Mouse (Mus musculus): ENCODE results near the gene Eaf2.

The Eaf2 gene

DNA sequence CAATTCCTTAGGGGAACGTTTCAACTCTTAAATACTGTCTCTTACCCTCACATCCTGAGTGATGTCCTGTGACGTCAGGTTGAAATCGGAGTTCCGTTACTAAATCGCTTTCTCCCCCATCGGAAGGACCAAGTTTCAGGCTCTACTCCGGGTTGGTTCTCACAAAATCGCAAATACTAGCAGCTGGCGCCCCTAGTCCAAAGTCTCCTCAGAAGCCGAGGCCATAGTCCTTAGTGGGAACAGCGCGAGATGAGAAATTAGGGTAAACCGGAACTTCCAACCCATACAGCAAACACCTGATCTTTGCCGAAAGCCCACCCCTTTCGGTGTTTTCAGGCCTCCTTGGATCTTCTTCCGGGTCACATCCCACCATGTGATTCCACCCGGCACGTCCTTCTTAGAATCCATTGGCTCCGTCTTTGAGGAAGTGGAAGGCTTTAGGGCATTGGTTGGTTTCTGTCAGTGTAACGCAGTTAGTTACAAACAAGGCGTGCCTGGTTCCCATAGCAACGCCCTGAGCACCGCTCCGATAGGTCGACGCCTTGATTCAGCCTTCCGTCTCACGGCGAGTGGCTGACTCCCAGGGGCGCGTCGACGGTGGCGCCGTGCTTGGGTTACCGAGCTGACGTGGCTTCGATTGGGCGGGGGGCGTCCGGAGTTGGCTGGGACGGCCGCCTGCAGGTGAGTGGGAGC is at the start of gene Eaf2, which contains the start of gene Golgb1:
Gene Eaf2, minus strand, starts transcription at position 421 of the 693 bp plus-strand sequence.
Gene Golgb1, plus strand, starts transcription at position 558 of the 693 bp plus-strand sequence.
- in situ Hi-C loops (cut with MboI; ENCODE audit: low sequenced_read_pairs) = no loop called here

DNA sequence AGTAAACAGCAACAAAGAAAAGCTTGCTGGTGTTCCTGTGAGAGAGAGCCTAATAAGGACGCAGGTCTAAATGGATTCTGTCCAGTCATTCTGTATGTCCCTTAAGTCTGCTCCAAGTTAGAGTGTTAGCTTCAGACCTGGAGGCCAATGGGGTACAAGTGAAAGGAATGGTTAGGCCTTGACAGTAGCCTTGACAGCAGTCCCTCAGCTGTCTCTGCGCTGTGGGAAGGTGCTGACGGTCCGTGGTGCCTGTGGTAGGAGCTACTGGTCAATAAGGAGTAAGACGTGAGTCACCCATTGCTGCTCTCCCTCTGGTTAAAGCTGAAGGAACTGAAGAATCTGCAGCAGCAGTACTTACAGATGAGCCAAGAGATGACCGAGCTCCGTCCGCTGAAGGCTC is 49.5 kb upstream of the Eaf2 start:
- in situ Hi-C loops (cut with MboI; ENCODE audit: low sequenced_read_pairs) = no loop called here

DNA sequence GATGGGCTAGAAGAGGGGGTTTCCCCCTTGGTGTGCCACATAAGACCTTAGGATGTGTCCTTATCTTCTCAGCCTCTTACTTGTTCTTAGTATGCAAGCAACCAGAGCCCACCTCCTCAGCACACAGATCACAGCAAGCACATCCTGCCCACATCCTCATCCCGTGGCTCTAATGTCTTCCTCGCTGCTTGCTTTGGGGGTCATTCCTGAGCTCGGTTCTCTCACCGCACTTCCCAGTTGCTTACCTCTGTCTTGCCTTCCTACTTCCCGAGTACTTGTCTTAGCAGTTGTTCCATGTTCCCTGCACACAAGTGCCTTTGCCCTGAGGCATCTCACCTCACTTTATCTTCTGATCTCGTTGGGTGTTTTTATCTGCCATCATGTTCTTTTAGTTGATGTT is 47.2 kb upstream of the Eaf2 start:
- in situ Hi-C loops (cut with MboI; ENCODE audit: low sequenced_read_pairs) = no loop called here

DNA sequence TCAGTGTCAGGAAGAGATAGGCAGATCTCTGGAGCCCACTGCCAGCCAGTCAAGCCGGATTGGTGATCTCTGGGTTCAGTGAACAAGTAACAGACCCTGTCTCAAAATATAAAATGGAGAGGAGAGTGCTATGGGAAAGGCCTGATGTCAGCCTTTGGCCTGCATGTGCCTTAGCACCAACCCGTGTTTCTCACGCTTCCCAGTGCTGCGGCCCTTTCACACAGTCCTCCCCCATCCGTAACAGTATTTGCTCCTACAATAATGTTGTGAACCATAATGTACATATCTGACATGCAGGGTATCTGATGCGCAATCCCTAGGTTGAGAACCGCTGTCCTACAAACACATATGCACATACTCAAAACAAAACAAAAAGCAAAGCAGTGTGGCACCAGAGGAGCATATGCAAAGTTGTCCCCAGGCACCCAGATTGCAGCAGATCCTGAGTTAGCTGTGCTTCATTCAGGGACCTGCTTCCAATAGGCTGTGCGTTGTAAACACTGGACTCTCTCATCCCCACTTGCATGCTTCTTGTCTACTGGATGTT is 46.3 kb upstream of the Eaf2 start:
- in situ Hi-C loops (cut with MboI; ENCODE audit: low sequenced_read_pairs) = no loop called here

DNA sequence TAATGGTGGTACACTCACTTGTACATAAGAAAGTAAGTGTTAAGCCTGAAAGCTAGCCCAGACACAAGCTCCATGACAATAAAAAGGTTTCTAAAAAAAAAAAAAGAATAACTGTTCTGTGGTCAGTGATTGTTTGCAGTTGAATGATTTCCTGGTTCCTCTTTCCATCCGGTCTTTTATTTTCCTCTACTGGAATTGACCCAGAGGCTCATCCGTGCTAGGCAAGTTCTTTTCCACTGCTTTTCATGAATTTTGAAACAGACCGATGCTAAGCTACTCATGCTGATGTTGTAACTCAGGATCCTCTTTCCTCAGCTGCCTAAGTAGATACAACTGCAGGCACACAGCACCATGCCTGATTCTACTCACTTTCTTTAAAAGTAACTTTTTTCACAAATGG is 45.6 kb upstream of the Eaf2 start:
- in situ Hi-C loops (cut with MboI; ENCODE audit: low sequenced_read_pairs) = no loop called here

DNA sequence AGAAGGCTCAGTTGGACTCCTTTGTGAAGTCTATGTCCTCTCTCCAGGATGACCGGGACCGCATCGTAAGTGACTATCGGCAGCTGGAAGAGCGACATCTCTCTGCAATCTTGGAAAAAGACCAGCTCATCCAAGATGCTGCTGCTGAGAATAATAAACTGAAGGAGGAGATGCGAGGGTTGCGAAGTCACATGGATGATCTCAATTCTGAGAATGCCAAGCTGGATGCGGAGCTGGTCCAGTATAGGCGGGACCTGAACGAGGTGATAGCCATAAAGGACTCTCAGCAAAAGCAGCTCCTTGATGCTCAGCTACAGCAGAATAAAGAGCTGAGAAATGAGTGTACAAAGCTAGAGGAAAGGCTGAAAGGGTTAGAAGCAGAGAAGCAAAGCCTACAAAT is 43.7 kb upstream of the Eaf2 start:
- in situ Hi-C loops (cut with MboI; ENCODE audit: low sequenced_read_pairs) = no loop called here

DNA sequence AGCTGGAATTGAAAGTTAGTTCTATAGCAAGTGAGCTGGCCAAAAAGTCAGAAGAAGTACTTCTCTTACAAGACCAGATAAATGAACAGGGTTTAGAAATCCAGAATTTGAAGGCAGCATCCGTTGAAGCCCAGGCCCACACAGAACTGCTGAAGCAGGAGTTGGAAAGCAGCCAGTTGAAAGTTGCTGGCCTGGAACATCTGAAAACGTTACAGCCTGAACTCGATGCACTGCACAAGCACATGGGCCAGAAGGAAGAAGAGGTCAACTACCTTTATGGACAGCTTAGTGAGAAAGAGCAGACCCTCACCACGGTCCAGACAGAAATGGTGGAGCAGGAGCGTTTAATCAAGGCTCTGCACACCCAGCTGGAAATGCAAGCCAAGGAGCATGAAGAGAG is 39.4 kb upstream of the Eaf2 start:
- in situ Hi-C loops (cut with MboI; ENCODE audit: low sequenced_read_pairs) = no loop called here

DNA sequence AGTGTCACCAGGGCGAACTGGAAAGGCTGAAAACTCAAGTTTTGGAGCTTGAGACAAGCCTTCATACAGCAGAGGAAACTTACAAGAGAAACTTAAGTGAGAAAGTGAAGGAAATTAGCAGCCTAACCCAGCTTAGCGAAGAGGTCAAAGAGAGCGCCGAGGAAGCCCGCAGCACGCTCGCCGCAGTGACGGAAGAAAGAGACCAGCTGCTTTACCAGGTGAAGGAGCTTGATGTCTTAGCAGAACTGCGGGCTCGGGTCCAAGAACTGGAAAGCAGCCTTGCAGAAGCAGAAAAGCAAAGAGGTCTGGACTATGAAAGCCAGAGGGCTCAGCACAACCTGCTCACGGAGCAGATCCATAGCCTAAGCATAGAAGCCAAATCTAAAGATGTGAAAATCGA is 37.5 kb upstream of the Eaf2 start:
- in situ Hi-C loops (cut with MboI; ENCODE audit: low sequenced_read_pairs) = no loop called here

DNA sequence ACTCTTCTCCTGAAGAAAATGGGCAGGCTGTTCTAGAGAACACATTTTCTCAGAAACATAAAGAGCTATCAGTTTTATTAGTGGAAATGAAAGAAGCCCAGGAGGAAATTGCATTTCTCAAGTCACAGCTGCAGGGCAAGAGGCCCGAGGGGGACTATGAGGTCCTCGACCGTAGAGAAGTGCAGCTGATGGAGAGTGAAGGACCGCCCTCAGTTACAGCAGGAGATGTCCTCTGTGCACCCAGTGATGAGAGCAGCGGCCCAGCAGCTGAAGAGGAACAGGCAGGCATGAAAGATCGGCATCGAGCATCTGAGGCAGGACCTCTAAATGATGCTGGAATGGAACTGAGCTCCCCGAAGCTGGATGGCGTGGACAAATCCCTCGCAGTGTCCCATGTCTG is 37.1 kb upstream of the Eaf2 start:
- in situ Hi-C loops (cut with MboI; ENCODE audit: low sequenced_read_pairs) = no loop called here

DNA sequence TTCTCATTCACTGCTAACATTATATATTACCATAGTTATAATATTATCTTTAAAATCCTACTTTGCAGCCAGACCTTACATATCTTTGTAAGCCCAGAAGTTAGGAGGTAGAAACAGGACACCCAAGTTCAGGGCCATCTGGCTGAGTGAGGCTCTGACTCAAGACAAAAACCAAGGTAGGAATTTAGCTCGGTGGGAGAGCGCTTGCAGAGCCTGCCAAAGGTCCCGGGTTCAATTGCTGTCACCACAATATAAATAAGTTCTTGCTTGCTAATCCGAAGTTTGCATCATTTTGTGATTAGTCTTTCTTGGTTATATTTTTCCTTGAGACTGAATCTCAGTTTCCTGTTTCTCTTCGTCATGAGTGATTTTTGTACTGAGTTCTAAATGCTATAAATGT is 28.4 kb upstream of the Eaf2 start:
- in situ Hi-C loops (cut with MboI; ENCODE audit: low sequenced_read_pairs) = no loop called here

DNA sequence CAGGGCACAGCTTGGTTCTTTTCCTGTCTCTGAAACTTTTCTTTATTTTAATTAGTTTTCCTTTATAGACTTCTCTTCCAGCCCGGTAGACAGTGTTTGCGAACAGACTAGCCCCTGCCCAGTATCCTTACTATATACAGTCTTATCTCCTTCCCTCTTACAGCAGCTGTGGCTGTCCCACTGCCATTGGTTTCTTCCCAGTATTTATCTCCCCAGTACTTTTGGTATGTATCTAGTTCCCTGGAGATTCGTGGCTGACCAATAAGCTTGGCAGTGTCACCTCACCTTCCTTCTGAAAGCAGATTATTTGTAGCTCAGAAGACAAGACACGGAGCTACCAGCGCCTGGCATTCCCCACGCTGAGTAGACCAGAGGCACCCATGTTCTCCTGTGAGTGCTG is 21.9 kb upstream of the Eaf2 start:
- in situ Hi-C loops (cut with MboI; ENCODE audit: low sequenced_read_pairs) = no loop called here

DNA sequence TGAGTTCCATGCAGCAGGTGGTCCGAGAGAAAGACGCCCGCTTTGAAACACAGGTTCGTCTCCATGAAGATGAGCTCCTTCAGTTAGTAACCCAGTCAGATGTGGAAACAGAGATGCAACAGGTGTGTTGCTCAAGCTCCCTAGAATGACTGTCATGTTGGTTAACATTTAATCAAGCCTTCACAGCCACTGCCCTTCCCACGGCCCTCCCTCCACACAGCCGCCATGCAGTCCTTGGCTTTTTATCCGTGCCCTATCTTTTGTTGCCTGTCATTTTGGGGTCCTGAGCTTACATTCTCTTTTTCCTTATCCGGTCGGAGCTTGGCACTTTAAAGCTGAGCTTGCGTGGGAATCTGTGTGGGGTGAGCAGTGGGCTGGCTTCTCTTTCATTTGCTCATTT is 18.5 kb upstream of the Eaf2 start:
- in situ Hi-C loops (cut with MboI; ENCODE audit: low sequenced_read_pairs) = loop anchor here (5.0 kb wide), 1 partner anchor 104 kb away; no protein-coding TSS in a partner anchor

DNA sequence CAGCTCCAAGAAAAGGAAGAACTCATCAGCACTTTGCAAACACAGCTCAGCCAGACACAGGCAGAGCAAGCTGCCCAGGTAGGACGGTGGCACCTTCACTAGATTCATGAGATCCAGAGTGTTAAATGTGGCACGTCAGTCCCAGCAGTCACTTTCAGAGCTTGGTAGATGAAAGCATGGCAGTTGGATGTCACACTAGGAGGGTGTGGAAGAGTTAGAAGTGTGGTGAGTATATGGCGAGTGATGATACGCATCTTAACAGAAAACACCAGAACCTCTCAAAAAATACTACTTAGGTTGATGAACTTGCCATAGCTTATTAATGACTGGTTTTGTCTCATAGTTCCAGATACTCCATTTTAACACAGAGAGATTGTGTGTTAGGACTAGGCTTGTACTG is 16.6 kb upstream of the Eaf2 start:
- in situ Hi-C loops (cut with MboI; ENCODE audit: low sequenced_read_pairs) = loop anchor here (5.0 kb wide), 1 partner anchor 106 kb away; no protein-coding TSS in a partner anchor

DNA sequence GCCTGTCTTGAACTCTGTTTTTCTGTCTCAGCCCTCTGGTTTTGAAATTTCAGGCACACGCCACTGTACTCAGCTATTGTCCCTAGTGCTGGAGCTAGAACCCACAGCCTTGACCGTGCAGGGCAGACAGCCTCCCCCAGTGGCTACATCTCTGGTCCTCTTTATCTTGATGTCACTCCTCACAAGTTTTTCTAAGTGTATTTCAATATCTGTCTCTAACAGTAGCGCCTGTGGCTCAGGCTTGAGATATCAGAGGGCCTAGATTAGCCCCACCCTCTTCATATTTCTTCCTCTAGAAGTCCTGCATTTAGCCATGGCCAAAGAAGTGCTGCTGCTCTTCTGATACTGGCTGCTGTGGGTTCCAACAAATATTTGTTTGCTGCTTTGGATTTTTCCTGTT is 15.8 kb upstream of the Eaf2 start:
- in situ Hi-C loops (cut with MboI; ENCODE audit: low sequenced_read_pairs) = loop anchor here (5.0 kb wide), 1 partner anchor 107 kb away; no protein-coding TSS in a partner anchor

DNA sequence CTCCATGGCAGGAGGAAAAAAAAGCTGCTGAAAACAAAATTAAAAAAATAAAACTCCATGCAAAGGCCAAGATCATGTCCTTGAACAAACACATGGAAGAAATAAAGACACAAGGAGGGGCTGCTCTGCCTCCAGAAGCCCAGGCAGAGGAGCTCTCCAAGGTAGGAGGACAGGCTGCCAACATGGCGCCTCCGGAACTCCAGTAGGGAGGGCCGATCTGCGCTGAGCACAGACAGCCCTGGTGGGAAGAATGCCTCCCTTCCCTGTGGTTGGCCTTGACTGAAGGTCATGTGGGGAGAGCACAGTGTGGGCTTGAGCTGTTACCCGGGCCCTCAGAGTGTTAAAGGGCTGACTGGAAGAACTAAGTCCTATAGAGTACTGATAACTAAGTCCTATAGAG is 12.7 kb upstream of the Eaf2 start:
- in situ Hi-C loops (cut with MboI; ENCODE audit: low sequenced_read_pairs) = no loop called here

DNA sequence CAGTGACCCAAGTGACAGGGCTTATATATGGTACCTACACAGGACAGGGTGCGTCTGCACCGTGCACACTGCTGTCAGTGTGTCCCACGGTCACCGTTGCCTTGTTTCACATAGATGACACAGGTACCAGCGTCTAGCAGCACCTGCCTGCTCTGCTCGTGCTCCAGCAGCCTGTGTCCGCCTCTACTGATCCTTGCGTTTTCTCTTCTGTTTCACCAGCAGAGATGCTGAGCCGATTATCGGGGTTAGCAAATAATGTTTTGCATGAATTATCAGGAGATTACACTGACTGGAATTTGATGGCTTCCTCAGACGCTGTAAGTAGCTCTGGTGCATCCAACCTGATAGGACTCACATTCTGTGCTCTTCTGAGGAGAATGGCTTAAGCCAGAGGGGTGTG is 11.1 kb upstream of the Eaf2 start:
- in situ Hi-C loops (cut with MboI; ENCODE audit: low sequenced_read_pairs) = no loop called here

DNA sequence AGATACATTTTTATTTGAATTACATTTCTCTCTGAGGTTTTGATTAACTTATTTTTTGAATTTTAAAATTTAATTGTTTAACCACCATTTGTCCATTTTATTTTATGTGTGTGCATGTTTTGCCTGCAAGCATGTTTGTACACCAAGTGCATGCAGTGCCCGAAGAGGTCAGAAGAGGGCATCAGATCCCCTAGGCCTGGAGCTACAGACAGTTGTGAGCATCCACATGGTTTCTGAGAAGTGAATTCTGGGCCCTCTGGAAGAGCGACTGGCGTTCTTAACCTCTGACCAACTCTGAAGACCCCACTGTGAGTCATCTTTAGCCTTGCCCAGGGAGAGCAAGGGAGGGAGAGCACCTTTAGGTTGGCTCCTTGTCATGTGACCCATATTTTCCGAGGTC is 10.1 kb upstream of the Eaf2 start:
- in situ Hi-C loops (cut with MboI; ENCODE audit: low sequenced_read_pairs) = no loop called here

DNA sequence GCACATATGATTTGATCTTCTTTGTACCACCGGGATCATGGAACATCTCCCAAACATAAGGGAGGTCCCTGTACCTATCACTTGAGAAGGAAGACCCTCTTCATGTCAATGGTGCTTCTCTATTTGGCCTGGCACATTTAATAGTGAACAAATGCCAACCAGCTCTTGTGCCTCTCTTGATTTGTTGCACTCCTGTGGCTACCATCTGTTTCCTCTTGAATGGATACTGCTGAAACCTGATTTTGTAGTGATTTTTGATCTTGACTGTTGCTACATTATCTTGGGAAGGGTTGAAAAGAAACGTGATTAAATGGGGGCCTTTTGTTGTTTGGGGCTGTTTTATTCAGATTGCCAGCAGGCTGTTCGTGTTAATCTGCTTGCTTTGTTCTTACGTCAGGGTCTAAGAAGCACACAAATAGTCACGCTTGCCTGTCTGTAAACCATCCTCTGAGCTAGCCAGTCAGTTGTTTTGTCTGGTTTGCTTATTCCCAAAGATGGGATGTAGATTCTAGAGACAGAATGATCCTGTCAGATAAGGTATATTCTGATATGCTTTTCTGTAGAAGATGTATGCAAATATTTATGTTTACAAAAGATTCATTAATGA is 8.0 kb upstream of the Eaf2 start:
- in situ Hi-C loops (cut with MboI; ENCODE audit: low sequenced_read_pairs) = no loop called here

DNA sequence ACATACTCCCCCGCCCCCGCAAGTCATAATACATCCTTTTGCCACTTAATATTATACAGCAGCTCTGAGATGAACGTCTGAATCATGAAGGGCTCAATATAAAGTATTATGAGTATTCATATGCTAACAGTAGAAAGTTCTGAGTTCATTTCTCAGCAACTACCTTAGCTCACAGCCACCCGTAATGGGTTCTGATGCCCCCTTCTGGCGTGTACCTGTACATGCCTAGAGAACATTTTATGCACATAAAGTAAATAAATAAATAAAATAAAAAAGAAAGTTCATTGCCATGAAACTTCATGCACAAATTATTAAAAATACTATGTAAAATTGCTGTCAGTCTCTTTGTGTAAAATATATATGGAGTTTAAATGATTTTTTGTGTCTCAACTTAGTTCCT is 2.5 kb upstream of the Eaf2 start:
- in situ Hi-C loops (cut with MboI; ENCODE audit: low sequenced_read_pairs) = no loop called here

DNA sequence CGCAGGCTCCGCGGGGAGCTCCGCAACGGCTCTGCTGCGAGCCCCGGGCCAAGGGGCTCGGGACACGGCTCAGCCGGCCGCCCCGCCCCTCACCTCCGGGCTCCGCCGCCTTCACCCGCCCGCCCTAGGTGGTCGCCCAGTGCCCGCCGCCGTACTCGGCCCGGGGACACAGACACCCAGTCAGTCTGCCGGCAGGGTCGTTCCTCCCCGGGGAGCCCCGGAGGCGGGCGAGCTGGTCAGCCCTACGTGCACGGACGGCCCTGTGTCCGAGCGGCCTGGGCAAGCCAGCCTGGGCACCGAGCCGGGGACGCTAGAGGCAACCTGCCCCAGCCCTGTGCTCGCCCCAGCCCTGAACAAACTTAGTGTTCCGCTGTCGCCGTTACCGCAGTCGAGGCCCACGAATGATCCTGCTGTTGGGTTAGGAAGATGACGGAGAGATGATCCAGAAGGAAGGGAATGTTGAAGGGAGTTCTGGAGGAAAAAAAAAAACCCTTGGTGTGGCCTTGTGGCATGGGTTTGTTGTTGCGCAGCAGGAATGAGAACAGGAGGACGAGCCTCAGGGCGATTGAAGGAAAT is 561 bp upstream of the Eaf2 start:
- in situ Hi-C loops (cut with MboI; ENCODE audit: low sequenced_read_pairs) = no loop called here

DNA sequence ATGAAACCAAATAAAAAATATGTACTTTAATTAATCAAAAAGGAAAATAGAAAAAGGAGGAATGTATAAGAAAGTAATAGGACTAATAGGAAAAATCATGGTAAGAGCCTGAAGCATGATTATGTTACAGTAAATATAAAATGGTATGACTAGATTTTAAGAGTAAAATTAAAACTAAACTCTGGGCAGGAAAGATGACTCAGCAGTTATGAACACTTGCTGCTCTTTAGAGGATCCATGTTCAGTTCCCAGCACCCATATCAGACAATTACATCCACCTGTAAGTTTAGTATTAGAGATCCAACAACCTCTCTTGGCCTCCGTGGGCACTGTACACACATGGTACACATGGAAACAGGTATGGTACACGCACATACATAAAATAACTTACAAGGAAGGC is 5.4 kb downstream of the Eaf2 start:
- in situ Hi-C loops (cut with MboI; ENCODE audit: low sequenced_read_pairs) = no loop called here

DNA sequence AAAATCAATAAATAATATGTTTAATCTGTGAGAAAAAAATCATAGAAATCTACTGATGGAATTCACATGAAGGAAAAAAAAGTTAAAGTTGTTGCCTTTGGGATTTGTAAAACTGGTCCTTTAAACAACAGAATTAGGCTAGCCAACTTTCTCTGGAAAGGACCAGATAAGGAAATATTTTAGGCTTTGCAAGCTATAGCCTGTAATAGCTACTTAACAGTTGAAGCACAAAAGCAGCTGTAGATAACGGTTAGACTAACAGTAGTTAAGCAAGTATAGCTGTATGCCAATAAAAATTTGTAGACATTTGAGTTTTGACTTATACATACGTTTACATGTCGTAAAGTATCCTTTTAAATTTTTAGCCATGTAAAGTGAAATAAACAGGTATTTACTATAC is 11.2 kb downstream of the Eaf2 start:
- in situ Hi-C loops (cut with MboI; ENCODE audit: low sequenced_read_pairs) = no loop called here

All from CH12F3 (cell line).